Mouse (Mus musculus) Patski (cell line): Measurements from ENCODE around the gene Wdsub1. TPM values are rescaled to one million over a fixed set of nuclear protein-coding genes. Genes with fewer than 3 reads are reported as not detected.

Source experiments
- ATAC-seq: fragments of 100-300 bp; one replicate; pipeline ENCODE4 v1.8.0; 2021
- CTCF ChIA-PET: fragments of 350-600 bp; sonication (Branson Sonifier 250); formaldehyde crosslinking; loops from one replicate; lab custom pipeline; 2022; ENCODE audit warnings: inconsistent platforms; lab: Charles Lee
- POLR2A ChIA-PET: fragments of 350-600 bp; sonication (Branson Sonifier 250); formaldehyde crosslinking; loops from one replicate; lab custom pipeline; 2022; ENCODE audit warnings: antibody characterized with exemption, inconsistent platforms; lab: Charles Lee
- DNase-seq: peaks from one replicate; pipeline ENCODE4 v3.0.0-alpha.2; 2011; ENCODE audit warnings: low read depth, low spot score
- H3K27me3 ChIP-seq: fragments of 371-371 bp; one replicate; pipeline ENCODE4 v1.5.1; 2021
- CTCF ChIP-seq: fragments of 100-300 bp; IDR thresholded peaks from one replicate; pipeline ENCODE4 v1.5.1; 2021
- in situ Hi-C: fragments of 300-500 bp; cut with MboI; formaldehyde crosslinking; loops from 3 replicates; pipeline ENCODE4 v1.11.1; 2018; ENCODE audit warnings: low pct_unique_long_range_greater_than_20kb, mixed read lengths
- polyA plus RNA-seq: library from polyadenylated mRNA; unstranded; gene quantifications from one replicate; pipeline ENCODE4 v1.2.3, GENCODE M21; 2021

Wdsub1 gene
- polyA plus RNA-seq, 1 experiment from 2014 or later = 54.4 TPM

- in situ Hi-C loops = no loop called here
- DNase-seq (no peak), ATAC-seq (no peak)
- no peaks in the 10 kb centered on the region for H3K27me3 ChIP-seq
- TF ChIP-seq CTCF = no peak
- ChIA-PET POLR2A (interaction anchor here (0.7 to 1.2 kb wide), 2 partner anchors 12 to 1391 kb away, joined by 3 read pairs; no protein-coding TSS in a partner anchor), CTCF (interaction anchor here (0.8 kb wide), 1 partner anchor 306 kb away, joined by 4 read pairs; no protein-coding TSS in a partner anchor)
Measured at GRCm38 (mm10) chr2:59828103-59828655, 54.2 kb downstream of the Wdsub1 start.

DNA sequence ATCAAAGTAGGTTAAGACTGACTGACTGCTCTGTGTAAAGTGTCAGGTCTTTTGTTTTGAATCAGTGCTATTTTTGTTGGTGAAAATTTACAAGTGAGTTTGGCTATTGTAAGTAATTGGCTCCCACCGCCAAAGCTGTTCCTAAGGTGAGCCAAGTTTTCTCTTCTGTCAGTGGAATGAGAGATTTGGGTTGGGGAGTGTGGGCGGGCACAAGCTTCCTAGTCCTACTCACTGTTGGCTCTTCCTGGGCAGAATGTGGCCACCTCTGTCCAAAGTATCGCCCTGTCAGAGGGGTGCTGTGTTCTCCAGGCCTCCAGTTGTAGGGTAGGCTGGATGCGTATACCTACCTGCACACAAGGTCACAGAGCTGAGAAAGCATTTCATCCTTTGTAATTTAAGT is 57.0 kb downstream of the Wdsub1 start:
- in situ Hi-C loops = no loop called here
- ChIA-PET CTCF (interaction anchor here (1.0 kb wide), 2 partner anchors 9 to 284 kb away, joined by 4 read pairs; no protein-coding TSS in a partner anchor), POLR2A (no interaction called here)
- no peak for TF ChIP-seq CTCF
- H3K27me3 ChIP-seq = no peaks in the 10 kb centered on the region
- DNase-seq = no peak
- ATAC-seq = no peak

GRCm38 (mm10) chr2:59824289-59824688 is 58.1 kb downstream of the Wdsub1 start:
- DNase-seq (peak; percentile 83), ATAC-seq (peak; percentile 78)
- in situ Hi-C loops = no loop called here
- CTCF ChIA-PET = no interaction called here
- TF ChIP-seq CTCF = no peak
- no peaks in the 10 kb centered on the region for H3K27me3 ChIP-seq
- POLR2A ChIA-PET = no interaction called here

- no peak for ATAC-seq
- TF ChIP-seq CTCF = no peak
- POLR2A ChIA-PET = no interaction called here
- H3K27me3 ChIP-seq = no peaks in the 10 kb centered on the region
- CTCF ChIA-PET = no interaction called here
- in situ Hi-C loops = no loop called here
- no peak for DNase-seq
Measured at GRCm38 (mm10) chr2:59821044-59821443, 61.3 kb downstream of the Wdsub1 start.

DNA sequence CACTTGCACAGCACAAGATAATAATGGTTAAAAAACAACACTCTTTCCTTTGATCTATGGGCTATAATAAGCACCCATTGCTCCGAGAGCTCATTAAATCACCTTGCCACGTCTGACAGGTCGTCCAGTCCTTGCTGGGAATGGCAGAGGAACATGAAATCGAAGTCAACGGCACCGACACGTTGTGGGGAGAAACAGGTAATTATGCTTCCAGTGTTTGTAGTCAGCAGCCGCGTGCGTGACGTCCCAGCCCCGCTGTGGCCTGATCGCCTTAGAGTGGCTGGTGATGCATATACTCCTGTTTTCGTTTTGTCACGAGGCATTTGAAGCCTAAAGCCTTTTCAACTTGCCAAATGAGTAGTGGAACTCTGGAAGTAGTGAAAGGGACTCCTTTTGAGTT is 62.3 kb downstream of the Wdsub1 start:
- in situ Hi-C loops = no loop called here
- TF ChIP-seq CTCF = no peak
- ChIA-PET CTCF (no interaction called here), POLR2A (no interaction called here)
- DNase-seq = no peak
- no peak for ATAC-seq
- no peaks in the 10 kb centered on the region for H3K27me3 ChIP-seq

DNA sequence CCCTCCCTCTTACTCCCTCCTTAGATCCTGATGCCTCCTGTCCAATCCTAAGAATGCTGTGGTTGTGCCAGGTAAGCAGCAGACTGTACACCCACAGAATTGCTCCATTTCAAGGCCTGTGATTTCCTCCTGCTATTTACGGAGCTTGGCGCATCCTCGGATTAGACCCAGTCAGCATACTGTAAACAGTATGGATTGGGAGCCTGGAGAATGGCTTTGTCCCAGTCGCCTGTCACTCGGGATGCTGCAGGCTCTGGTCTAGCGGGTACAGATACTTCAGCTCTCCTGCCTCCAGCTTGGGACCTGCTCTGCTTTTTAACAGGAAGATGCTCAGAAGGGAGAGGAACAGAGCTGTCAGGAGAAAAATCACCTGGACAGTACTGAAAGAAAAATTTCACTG is 63.0 kb downstream of the Wdsub1 start:
- in situ Hi-C loops = no loop called here
- no peaks in the 10 kb centered on the region for H3K27me3 ChIP-seq
- ChIA-PET CTCF (no interaction called here), POLR2A (no interaction called here)
- ATAC-seq (no peak), DNase-seq (no peak)
- TF ChIP-seq CTCF = no peak

DNA sequence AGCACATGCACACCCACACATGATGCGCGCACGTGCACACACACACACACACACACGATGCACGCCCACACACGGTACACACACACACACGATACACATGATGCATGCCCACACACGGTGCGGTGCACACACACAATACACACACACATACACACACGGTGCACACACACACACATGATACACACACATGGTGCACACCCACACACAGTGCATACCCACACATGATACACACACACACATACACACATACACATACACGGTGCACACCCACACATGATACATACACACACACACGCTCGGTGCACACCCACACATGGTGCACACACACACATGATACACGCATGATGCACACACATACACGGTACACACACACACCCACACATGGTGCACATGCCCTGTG is 63.7 kb downstream of the Wdsub1 start:
- TF ChIP-seq CTCF = no peak
- CTCF ChIA-PET = no interaction called here
- in situ Hi-C loops = no loop called here

GRCm38 (mm10) chr2:59814997-59815396 is 67.4 kb downstream of the Wdsub1 start:
- in situ Hi-C loops = no loop called here
- ChIA-PET CTCF (no interaction called here), POLR2A (no interaction called here)
- ATAC-seq (no peak), DNase-seq (no peak)
- H3K27me3 ChIP-seq = no peaks in the 10 kb centered on the region
- no peak for TF ChIP-seq CTCF

More for the DNA sequence above, 63.7 kb downstream of the Wdsub1 start:
- no peak for ATAC-seq
- POLR2A ChIA-PET = no interaction called here
- H3K27me3 ChIP-seq = no peaks in the 10 kb centered on the region
- DNase-seq = no peak

DNA sequence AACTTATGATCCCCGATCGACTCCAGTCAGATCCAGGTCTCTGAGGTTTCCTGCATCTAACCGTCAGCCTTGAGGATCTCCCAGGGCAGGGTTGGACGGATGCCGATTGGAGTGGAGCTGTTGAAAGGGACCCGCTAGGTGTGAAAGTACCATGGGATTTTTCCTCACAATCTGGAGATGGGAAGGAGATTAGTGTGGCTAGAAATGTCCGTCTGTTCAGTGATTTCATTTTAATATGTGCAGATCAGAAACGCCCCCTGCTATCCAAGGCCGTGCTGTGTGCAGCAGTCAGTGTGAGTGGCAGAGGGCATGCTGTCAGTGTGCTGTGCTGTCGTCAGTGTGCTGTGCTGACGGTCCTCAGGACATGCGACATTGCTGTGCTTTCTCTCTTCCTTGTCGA is 68.9 kb downstream of the Wdsub1 start:
- in situ Hi-C loops = no loop called here

DNA sequence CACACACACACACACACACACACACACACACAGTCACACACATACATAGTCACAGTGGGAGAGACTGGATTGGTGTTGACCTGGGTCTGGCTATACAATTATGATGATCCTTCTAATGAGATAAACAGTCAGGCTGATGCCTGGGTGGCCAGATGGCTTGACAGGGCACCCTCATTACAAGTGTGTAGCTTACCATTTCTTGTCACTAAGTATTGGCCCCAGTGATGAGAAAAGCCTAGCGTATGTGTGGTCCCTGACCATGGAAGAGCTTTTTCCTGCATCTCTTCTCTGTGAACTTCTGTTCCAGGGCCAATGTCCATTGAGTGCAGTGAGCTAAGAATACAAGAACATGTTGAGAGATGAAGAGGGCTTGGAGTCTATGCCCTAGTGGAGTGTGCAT is 69.8 kb downstream of the Wdsub1 start:
- POLR2A ChIA-PET = no interaction called here
- DNase-seq (no peak), ATAC-seq (no peak)
- TF ChIP-seq CTCF = no peak
- in situ Hi-C loops = no loop called here
- no peaks in the 10 kb centered on the region for H3K27me3 ChIP-seq
- CTCF ChIA-PET = no interaction called here

More for the DNA sequence above, 68.9 kb downstream of the Wdsub1 start:
- no peaks in the 10 kb centered on the region for H3K27me3 ChIP-seq
- ChIA-PET POLR2A (no interaction called here), CTCF (no interaction called here)
- no peak for TF ChIP-seq CTCF
- DNase-seq (no peak), ATAC-seq (no peak)

DNA sequence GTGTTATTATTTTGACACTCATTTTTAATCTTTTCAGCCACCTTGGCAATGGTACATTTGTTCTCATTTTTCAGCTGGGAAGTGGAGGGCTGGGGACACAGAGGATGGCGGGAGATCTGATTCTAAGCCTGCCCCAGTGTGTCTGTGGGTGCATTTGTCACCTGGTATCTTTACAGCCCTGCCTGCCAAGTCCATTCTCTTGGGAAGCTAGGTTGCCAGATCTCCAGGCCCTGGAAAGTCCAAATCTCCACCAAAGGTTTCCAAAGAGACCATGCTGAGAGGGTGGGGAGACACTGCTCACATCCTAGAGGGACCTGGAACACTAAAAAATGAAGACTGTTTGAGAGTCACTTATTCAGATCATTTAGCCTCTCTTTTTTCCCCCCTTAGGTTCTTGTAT is 71.1 kb downstream of the Wdsub1 start:
- H3K27me3 ChIP-seq = no peaks in the 10 kb centered on the region
- ATAC-seq (no peak), DNase-seq (no peak)
- ChIA-PET POLR2A (no interaction called here), CTCF (no interaction called here)
- TF ChIP-seq CTCF = no peak
- in situ Hi-C loops = no loop called here

DNA sequence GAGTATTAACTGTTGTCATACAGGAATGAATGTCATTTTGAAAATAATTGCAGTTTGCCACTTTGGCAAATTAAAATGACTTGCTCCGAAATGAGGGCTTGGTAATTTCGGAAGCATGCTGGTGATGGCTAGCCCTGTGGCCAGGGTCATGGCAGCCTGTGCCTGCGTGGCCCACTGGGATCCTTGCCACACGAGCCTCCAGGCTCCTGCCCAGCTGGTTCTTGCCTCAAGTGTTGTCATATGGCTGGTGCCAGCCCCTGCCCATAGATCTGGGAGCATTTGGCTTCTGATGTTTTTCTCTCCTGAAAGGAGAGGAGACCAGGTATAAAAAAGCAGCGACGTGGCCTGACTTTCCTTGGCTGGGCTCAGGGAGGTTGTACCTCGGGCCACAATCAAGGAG is 72.4 kb downstream of the Wdsub1 start:
- ATAC-seq (no peak), DNase-seq (no peak)
- no peaks in the 10 kb centered on the region for H3K27me3 ChIP-seq
- no peak for TF ChIP-seq CTCF
- in situ Hi-C loops = no loop called here
- ChIA-PET CTCF (no interaction called here), POLR2A (no interaction called here)
